Mouse (Mus musculus): ENCODE results near the gene Bmp5.
A peak's percentile ranks its signal among the peaks of the same experiment; 100 is the strongest.
"Not testable (repeated sequence)": the region's sequence is repeated elsewhere in the genome, so short reads cannot be mapped to it uniquely, and the experiment has no call there.

Gene Bmp5

GRCm38 (mm10) chr9:75775129-75775845 lies at the start of gene Bmp5:
TSS of gene Bmp5 (plus strand) at chr9:75775364.
- no peak for DNase-seq (ENCODE audit: low read depth, low spot score)

DNA sequence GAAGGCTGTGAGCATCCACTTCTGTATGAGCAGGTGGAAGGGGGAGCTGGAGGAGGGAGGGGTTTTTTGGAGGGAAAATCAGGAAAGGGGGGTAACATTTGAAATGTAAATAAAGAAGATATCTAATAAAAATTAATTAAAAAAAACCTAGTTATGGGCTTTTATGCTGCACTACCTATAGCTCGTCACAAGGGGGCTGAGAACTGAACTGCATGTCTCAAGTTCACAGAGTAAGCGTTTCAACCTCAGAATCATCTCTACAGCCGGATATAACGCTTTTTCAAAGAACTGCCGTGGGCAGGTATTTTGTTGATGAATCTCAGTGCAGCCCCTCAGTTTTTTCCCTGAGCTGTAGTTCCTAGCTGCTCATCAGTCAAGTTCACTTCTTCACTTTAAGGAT lies 15.1 kb upstream of the Bmp5 start:
- peak; percentile 22 for DNase-seq (ENCODE audit: low read depth, low spot score)

GRCm38 (mm10) chr9:75761567-75761966 lies 13.6 kb upstream of the Bmp5 start:
- DNase-seq (ENCODE audit: low read depth, low spot score), result no peak

DNA sequence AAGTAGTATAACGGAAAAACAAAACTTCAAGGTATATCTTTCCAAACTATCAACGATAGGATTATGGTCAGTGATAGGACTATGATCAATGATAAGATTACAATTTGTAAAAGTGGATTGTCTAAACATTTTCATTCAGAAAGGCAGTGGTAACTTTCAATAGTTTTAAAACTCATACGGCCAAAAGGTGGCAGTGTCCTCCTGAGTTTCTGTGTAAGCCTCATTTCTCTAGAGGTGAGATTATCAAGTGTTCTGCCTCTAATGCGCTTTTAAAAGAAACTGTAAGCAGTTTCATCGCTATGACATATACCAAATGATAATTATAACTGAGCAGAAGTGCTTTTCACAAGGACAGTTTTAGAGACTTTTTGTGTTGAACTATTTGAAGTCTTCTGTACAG lies 12.7 kb upstream of the Bmp5 start:
- DNase-seq (ENCODE audit: low read depth, low spot score), result peak; percentile 24

DNA sequence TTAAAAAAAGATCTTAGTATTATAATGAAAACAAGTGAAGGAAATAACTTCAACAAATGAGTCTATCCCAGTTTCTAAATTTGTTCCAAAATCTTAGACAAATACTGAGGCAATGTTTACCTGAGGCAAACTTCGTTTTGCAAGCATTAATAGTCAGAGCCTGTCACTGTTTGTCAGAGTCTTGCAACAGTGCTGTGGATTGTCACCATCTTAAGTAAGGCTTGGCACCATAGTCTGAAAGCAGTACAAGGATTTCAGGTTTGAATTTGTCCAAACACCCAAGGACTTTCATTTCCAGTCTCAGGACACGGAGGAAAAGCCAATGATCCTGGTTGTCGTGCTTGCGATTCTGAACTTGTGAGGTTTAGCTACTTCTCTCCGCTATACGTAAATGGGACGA lies 10.4 kb upstream of the Bmp5 start:
- no peak for DNase-seq (ENCODE audit: low read depth, low spot score)

DNA sequence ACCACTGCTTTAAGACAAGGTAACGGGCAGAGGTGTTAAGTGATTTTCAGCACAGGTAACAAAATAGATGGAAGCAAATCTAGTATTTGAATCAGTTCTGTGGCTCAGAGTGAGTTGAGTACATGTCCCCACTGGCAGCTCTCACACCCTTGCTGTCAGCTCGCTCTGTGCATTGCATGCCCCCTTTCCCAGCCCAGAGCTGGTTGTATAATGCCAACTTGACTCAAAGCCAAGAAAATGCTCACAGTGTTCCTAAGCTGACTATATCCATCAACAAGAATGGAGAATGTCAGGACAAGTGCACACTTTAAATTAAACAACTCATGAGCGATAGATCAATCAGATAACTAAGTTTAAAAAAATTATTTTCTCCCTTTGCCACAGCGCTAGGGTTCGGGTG lies 8.6 kb upstream of the Bmp5 start:
- no peak for DNase-seq (ENCODE audit: low read depth, low spot score)

GRCm38 (mm10) chr9:75769042-75769441 lies 6.1 kb upstream of the Bmp5 start:
- DNase-seq (ENCODE audit: low read depth, low spot score), result no peak

DNA sequence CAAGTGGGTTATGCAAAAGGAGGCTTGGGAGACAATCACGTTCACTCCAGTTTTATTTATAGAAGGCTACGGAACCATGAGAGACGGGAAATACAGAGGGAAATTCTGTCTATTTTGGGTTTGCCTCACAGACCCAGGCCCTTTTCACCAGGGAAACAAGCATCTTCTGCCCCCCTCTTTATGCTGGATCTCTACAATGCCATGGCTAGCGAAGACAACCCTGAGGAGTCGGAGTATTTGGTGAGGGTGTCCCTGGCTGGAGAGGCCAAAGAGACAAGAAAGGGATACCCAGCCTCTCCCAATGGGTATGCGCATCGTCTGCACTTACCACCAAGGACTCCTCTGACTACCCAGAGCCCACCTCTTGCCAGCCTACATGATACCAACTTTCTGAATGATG lies 989 bp downstream of the Bmp5 start:
- no peak for DNase-seq (ENCODE audit: low read depth, low spot score)

DNA sequence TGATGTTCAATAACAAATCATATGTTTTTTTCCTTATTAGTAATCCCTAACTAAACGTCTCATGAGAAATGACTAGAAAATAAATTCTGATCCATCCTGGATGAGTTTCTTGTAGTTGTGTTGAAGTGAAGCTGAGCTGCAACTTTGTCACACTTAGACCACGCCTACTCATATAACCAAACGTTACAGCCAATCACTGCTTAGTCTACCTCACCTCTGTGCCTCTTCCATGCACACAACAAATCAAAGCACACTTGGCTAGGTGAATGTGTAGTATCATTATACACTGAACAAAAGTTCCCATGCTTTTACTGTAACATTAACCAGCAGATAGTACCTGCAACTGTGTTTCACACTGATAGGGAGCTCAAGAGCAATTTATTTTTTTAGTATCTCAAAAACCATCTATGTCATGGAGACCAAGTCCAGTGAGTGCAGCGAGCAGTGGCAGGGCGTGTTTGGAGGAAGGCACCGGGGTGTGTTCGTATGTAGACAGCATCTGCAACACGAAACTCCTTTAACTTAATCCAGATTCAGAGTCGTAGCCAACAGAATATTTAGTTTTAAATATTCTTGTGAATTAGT lies 3.7 kb downstream of the Bmp5 start:
- DNase-seq (ENCODE audit: low read depth, low spot score), result no peak

GRCm38 (mm10) chr9:75780558-75781276 lies 5.6 kb downstream of the Bmp5 start:
- no peak for DNase-seq (ENCODE audit: low read depth, low spot score)

- DNase-seq (ENCODE audit: low read depth, low spot score), result no peak
Observed at GRCm38 (mm10) chr9:75781600-75781999, 6.4 kb downstream of the Bmp5 start.

GRCm38 (mm10) chr9:75783573-75783972 lies 8.4 kb downstream of the Bmp5 start:
- DNase-seq (ENCODE audit: low read depth, low spot score), result no peak

GRCm38 (mm10) chr9:75785959-75786358 lies 10.8 kb downstream of the Bmp5 start:
- DNase-seq (ENCODE audit: low read depth, low spot score), result no peak

DNA sequence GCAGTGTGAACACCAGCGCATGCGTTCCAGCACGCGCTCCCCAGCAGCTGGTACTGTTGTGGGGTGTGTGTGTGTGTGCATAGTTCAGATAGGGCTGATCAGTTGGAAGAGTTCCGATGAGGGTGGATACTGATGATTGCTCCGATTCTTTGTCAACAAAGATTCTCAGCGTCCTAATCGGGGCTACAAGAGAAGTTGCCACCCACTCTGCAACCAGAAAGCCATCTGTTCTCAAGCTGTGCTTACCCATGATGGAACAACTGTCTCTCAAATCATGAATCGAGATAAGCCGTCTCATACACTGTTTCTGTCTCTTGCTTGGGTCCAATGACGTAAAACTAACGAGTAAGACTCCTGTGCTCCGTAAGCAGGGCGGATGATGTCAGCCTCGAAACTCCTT lies 12.0 kb downstream of the Bmp5 start:
- DNase-seq (ENCODE audit: low read depth, low spot score), result no peak

DNA sequence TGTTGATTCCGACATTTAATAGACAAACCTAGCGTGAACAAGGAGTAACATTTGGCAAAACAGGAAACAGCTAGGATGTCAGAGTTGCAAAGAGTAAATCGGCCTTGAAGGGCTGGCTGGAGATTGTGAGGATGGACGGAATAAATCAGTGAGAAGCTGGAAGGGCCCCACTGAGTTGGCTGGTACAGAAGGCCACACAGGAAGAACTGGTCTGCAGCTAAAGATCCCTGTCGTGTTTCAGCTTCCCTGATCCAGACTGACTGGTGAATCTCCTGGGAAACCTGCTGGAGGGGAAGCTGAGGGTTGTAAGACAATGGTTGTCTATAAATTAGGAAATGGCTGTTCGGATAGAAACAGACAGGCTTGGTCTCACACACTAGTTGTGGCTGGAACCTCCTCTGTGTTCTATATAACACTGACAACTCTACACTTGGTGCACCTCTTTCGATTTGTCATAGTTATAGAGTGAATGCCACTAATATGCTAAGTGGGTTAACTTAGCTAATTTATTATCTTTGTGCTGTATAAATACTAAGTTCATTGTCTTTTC lies 14.8 kb downstream of the Bmp5 start:
- DNase-seq (ENCODE audit: low read depth, low spot score), result no peak

DNA sequence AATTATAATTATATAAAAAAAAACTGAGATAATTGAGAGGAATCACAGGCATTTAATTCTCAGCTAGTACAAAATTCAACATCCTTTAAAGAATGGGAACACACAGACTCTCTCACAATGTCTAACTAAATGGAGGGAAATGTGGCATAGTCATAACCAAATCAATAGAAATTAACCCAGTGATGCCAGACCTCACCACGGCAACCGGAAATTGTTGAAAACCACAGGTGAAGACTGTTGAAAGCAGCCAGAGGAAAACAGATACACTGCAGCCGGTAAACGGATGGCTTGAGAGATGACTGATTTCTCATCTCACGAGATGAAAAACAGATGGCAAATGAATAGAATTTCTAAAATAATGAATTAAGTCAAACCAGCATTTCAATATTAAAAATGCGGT lies 29.8 kb downstream of the Bmp5 start:
- DNase-seq (ENCODE audit: low read depth, low spot score), result no peak

GRCm38 (mm10) chr9:75808179-75808578 lies 33.0 kb downstream of the Bmp5 start:
- DNase-seq (ENCODE audit: low read depth, low spot score), result not testable (repeated sequence)

DNA sequence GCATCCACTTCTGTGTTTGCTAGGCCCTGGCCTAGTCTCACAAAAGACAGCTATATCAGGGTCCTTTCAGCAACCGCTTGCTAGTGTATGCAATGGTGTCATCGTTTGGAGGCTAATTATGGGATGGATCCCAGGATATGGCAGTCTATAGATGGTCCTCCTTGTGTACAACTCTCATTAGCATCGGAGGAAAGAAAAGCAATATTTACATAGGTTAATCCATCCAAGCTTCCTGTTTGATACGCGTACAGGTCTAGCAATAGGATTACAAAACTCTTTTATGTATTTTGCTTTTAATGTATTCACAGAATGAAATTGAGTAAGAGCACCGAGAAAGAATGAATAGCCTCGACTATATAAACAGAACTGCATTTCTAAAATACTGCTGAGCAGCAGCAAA lies 33.5 kb downstream of the Bmp5 start:
- DNase-seq (ENCODE audit: low read depth, low spot score), result no peak

GRCm38 (mm10) chr9:75815161-75815560 lies 40.0 kb downstream of the Bmp5 start:
- DNase-seq (ENCODE audit: low read depth, low spot score), result no peak

GRCm38 (mm10) chr9:75818400-75818799 lies 43.2 kb downstream of the Bmp5 start:
- DNase-seq (ENCODE audit: low read depth, low spot score), result no peak

DNA sequence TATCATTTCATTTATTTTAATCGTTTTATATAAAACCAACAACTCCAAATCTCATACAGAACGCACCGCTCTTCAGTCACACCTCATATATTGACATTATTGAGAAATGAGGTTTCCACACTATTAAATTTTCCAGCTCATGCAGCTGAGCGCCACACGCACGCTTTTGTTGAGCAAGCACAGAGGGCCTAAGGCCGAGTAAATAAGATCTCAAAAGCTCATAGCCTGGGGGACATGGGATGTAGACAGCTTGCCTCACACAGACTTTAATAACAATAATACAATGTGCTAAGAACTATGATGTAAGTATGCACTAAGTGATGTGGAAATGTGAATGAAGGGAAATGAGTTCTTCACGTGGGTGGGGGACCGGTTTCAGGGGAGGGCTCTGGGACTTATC lies 57.3 kb downstream of the Bmp5 start:
- DNase-seq (ENCODE audit: low read depth, low spot score), result no peak

- DNase-seq (ENCODE audit: low read depth, low spot score), result no peak
Observed at GRCm38 (mm10) chr9:75833189-75833732, 58.1 kb downstream of the Bmp5 start.

All from R1 (cell line).